Mouse (Mus musculus): ENCODE data around the gene Tfrc.

GRCm38 (mm10) chr16:32646014-32646413 is 37.3 kb downstream of the Tfrc start:
- TF ChIP-seq CTCF (IDR thresholded peaks at IDR 0.05; ENCODE audit: low read depth, low read length) (no peak), GATA1 (IDR thresholded peaks at IDR 0.05; ENCODE audit: borderline replicate concordance, low read length) (no peak), POLR2AphosphoS5 (IDR thresholded peaks at IDR 0.05; ENCODE audit: insufficient replicate concordance, low read depth, low read length) (no peak), TAL1 (conservative IDR thresholded peaks at IDR 0.05; ENCODE audit: low read depth, low read length) (no peak), GATA2 (IDR thresholded peaks at IDR 0.05; ENCODE audit: borderline replicate concordance, low read depth, low read length) (no peak)
